Mouse (Mus musculus) erythroblast, adult 5-6 weeks (primary cell): ENCODE measurements around the gene Smoc1. TPM values are rescaled to one million over a fixed set of nuclear protein-coding genes. Genes with fewer than 3 reads are reported as not detected.

Experiments used
- ATAC-seq: replicated peaks from 2 replicates; pipeline ENCODE4 v1.8.0; 2016; ENCODE audit warnings: moderate number of reproducible peaks, mild to moderate bottlenecking, moderate TSS enrichment, inconsistent platforms; ENCODE audit not compliant: poor library complexity, low FRiP score, severe bottlenecking
- total RNA-seq, 2 experiments: library from RNA; stranded (forward) in 1 of 2; stranded (reverse) in 1 of 2; fragments of 150-400 nt in 1 of 2; fragments of 200-764, 138-1000 nt in 1 of 2; gene quantifications; 2 replicates each; pipeline versions ENCODE4 v1.2.3 to v1.2.4; 2015 to 2017; ENCODE audit warnings: low replicate concordance in 2 of 2

Gene Smoc1
- total RNA-seq, 2 experiments from 2014 or later = not detected

DNA sequence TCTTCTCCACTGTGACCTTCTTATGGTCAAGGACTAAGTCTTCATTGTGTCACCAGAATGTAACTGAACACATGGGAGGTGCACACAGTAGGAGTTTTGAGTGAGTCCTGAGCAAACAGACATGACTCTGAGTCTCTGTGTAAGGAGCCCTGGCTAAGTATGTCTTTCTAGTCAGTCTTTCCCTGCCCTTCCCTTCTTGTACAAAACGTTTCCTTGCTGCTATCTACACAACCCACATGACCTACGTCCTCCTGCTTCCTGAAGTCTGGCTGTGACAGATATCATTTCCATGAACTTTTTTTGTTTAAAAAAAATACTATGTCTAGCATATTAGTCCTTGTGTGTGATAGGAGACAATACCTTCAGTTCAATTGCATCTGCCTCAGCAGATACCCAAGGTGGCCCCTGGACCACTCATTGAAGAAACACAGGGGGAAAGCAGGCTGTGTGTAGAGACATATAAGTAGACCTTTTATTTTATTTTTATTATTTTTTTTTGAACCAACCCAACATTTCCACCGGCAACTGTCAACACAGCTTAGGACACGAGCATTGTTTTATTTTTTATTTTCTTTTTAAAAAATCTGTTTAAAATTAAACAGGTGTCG is 171.0 kb downstream of the Smoc1 start:
- ATAC-seq = no peak

DNA sequence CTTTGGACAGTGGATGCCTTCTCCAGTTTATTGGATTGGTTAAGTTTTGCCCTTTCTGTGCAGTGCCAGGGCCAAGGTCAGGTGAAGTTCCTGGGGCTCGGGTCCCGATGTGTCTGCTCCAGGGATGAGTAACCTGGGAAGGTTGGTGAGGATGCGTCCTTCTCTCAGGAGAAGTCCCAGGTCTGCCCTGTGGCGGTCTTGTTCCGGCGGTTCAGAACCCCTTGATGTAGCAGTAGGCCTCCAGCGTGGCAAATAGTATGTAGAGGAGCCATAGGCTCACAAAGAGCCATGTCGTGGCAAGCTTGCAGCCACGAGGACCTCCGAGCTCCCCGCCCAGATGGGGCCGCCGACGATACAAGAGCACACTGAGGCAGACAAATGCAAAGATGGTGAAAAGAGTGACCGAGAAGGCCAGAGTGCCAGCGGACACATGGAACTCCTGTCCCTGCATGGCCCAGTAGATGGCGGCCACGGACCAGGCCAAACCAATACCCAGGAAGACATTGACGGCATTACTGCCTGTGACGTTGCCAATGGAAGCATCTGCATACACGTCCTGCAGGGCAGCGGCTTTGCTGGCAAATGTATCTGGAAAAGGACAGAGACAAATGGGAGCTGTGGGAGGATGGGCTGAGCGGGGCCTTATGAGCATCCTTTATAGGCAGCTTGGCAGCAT is 172.8 kb downstream of the Smoc1 start:
- no peak for ATAC-seq

DNA sequence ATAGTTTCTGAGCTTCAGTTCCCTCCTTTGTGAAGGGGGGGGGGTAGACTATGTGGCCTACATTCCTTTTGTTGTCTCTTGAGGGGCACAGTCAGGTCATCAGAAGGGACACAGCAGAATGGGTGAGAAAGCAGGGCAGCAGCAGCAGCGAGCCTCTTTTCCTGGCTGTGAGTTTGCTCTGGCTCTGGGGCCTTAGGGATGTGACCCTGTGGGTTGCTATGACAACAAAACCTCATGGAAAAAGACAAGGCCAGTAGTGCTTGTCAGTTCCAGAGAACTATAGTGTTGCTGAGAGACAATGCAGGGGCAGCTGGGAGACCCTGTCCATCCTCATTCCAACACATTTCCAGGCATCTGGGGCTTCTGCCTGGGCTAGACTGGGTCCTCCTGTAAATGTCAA is 176.6 kb downstream of the Smoc1 start:
- no peak for ATAC-seq

DNA sequence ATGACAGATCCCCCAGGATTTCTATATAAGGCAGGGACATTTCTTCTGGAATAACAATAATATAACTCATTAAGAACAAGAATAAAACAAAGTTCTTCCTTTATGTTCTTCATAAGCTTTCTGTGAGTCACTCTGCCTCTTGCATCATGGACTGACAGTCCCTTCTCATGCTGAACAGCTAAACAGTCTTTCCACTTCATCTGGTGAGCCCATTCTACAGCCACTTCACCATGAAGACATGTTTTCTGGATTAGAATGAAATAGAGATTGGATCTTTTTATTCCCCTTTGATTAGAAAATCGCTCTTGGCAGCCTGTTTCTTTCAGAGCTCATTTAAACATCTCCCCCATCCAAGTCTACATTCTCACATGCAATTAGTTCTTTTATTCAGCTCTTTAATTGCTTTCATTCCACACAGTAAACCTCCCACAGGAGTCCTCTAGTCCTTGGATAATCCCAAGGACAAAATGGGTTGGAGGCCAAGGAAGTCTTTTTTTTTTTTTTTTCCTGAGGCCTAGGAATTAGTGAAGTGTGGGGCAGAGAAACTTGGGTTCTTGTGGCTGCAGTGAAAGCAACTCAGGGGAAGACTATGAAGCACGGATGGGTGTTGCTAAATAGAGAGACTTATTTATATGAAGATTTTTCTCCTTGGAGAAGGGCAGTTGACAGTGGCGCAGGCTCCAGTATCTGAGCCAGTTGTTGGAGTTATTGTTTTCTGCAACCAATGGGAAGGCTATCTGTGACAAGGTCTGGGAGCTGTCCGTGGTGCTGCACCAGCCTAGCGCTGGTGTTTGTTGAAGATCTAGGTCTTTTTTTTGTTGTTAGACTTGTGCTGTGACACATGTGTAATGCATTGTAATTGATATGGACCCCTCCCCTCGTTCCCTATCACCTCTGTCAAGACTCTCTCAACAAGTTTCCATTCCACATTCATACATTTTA is 179.3 kb downstream of the Smoc1 start:
- no peak for ATAC-seq

DNA sequence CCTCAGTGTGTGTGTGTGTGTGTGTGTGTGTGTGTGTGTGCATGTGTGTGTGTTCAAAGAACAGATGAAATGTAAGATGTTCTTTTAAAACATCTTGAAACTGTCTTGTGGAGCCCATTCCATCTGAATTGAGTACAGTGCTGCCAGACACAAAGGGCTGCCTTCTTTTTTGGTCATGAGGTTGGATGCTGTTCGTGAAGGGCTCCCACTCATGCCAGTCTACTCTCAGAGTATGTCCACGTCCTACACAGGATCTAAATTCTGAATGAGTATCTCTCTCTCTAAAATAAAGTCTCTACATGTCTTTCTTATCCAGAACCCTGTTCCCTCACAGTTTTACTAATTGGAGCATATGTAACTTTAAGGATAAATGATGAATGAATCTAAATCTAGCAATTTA is 182.0 kb downstream of the Smoc1 start:
- ATAC-seq = no peak

DNA sequence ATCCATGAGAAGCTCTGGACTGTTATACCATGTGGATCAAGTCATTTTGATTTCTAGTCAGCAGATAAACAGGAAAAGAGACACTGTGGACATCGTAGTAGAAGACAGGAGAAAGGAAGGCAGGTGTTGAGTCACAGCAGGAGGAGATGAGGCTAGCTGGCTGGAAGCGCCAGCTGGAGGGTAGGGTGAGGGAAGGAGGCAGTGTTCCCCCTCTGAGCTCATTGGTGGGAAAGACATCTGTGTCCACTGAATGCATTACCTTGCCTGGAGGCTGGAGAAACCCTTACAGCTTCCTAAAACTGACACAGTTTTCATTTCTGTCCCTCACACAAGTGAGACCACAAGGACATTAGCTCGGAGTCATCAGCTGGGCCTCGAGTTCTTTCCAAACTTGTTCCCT is 192.7 kb downstream of the Smoc1 start:
- ATAC-seq = no peak

DNA sequence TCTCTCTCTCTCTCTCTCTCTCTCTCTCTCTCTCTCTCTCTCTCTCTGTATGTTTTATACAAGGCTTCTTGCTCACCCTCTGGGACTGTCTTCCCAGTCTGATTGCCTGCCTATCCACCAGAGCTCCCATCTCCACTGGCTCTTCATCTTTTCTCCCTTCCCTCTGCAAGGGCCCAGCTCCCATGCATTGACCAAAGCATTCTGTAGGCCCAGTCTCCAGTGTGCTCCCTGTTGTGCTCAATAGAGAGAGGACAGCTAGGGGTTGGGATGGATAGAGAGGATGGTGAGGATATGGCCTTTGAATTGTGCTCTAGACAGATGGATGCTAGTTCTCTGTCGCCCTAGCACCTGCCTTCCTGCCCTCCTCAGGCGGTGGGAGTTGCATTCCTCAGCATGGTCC is 196.7 kb downstream of the Smoc1 start:
- ATAC-seq = no peak

DNA sequence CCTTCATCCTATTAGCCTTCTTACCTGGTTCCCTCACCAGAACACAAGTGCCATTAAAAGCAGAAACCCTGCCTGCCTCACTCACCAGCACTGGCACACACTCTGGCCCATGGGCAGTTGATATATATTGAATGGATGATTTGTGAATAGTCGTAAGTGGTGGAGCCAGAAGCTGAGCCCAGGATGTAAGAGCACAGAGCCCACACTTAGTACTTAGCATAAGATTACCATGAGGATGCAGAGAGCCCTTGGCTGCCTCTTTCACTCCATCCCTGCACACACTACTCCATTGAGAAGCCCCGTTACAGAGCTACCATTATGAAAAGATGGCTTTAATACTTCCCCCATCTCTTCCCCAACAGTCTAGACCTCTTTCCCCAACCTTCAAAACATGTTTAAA is 198.2 kb downstream of the Smoc1 start:
- ATAC-seq = no peak

DNA sequence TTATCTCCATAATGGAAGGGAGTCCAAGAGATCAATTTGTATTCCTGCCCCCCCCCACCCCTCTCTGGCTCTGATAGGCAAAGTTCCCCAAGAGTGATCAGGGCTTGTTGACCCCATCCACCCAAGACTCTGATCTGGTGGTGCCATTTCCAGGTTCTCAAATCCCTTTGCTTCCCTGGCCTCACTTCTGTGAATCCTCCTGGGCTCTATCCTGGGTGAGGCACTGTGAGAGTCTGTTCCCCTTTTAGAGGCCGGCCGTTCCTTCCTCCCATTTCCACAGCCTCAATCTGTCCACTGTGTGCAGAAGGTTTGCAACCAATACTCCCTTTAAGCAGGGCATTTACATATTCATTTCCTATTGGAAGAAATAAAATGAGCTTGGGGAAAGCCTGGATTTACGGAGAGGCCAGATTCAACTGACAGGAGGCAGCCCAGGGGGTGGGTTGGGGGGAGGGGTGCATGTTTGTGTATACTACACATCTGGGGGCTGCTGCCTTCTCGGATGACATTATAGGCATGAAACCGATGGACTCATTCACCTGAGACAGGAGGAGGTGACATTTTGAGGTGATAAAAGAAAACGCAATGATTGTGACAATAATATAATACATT is 199.5 kb downstream of the Smoc1 start:
- no peak for ATAC-seq

DNA sequence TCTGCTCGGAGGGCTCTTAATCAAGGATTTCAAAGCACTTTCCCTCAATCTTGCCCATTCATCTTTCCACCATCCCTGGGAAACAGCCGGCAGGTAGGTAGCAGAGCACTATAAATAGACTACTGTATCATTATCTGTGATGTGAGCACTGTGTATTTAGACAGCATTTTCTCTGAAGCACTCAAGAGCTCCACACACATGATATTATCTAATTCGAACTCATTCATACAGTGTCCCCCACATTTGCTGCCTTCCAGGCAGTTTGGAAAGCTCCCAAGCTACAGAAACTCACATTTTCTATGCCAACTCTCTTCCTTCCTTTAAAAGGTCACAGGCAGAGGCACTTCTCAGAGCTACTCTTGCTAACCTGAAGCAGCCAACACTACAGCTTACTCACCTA is 200.0 kb downstream of the Smoc1 start:
- no peak for ATAC-seq

DNA sequence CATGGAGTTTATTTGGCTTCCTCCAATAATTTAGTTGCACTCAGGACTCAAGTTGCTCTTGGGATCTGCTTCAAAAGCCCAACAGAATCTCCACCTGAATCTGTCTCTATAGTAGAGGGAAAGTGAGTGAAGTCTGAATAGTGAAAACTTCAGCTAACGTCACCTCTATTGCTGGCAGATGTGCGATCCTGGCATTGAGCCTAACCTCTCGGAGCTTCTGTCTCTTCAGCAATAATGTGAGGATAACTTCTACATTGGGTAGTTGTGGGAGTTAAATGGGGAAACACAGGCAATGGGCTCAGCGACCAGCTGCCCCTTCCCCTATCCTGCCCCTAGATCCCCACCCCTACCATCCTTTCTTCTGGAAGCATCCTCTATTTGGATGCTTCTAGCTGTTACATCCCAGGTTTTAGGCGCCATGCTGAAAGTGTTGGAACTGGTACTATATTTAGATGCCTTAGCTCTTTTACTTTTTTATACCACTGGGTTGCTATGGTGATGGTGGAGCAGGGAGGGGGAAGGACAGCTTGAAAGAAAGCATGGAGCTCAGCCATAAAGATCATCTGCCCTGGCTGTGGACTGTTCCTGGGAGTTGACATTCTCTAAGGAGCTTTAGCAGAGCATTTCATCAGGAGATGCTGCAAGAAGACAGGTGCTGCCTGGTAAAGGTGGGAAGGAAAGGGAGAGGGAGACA is 201.3 kb downstream of the Smoc1 start:
- ATAC-seq = no peak

DNA sequence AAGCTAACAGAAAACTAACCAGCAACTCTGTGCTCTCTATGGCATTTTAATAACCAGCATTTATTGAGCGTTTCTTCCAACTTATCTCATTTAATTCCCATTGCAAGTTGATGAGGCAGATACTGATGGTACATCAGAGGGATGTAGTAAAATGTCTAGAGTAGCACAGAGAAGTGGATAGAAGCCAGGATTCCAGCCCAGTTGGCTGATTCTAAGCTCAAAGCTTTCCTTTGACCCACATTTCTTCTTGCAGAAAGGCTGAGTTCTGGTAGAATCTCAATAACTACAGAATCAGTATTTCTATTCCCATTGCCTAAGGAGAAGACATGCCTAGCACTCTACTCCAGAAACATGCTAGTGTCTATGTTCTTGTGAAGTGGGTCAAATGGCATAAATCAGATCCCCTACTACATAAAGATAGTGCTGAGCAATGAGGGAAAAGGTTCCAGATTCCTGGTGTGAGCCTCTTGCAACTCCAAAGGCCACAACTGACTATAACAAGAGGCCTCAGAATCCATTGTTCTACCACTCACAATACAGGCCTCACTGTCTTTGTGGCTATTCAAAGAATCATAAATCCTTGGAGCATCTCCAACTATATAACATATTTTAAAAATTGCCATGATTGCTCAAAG is 207.3 kb downstream of the Smoc1 start:
- no peak for ATAC-seq

DNA sequence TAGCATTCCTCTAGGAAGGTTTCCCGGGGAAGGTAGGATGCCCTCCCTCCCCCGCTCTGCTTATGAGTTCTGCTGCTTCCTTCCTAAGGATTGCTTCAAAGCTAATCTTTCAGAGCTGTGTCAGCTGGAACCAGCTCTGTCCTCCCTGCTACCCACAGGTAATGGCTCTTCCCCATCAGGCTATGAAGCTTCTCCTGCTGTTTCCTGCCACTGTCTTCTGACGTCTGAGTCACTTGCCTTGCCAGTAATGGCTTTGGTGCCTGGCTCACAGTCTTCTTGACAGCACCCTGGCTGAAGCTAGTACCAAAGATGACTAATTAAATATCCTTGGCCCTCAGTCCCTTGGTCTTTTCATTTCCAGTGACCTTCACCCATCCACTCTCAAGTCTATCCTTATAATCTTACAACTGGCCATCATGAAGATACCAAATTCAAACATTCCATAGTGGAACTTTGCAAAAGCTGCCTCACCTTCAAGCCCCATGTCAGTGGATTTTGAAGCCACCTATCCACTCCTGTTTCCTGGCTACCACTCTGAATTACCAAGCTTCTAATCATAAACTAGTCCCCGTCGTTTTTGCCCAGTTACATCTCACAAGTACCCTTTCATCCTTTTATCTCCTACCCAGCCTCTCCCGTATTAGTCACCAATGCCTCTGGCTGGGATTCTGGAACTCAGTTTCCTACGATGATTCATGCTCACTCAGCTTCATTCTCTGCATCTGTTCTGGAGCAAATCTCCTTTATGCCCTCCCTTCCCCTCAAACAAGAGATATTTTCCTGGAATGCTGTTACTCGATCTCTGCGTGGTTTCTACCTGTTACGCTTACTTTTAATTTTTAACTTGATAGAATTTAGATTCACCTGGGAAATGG is 209.1 kb downstream of the Smoc1 start:
- ATAC-seq = no peak

Other genes starting within 250 kb of the Smoc1 start
- gene Susd6, start 236.3 kb upstream of the Smoc1 start, total RNA-seq (2015; ENCODE audit: low replicate concordance) = 16.3 and 16.7 TPM in 2 replicates
- 32.7 and 36.2 TPM in 2 replicates for gene Susd6, start 236.3 kb upstream of the Smoc1 start, total RNA-seq (2017; ENCODE audit: low replicate concordance)
- gene Srsf5, start 81.3 kb upstream of the Smoc1 start, total RNA-seq (2015; ENCODE audit: low replicate concordance) = 231 and 263 TPM in 2 replicates
- gene Srsf5, start 81.3 kb upstream of the Smoc1 start, total RNA-seq (2017; ENCODE audit: low replicate concordance) = 732 and 764 TPM in 2 replicates
- gene Slc10a1, start 58.1 kb upstream of the Smoc1 start, total RNA-seq (2015; ENCODE audit: low replicate concordance) = not detected in 2 replicates
- not detected in 2 replicates for gene Slc10a1, start 58.1 kb upstream of the Smoc1 start, total RNA-seq (2017; ENCODE audit: low replicate concordance)